Mouse (Mus musculus) thymus, adult 2 months (tissue): ENCODE results near the gene Ptch1. TPM values are rescaled to one million over a fixed set of nuclear protein-coding genes. Genes with fewer than 3 reads are reported as not detected.

Experiments
- DNase-seq: peaks from one replicate; pipeline ENCODE4 v3.0.0; 2021
- H3K27ac ChIP-seq: fragments of 200-500 bp; 2 replicates; pipeline ENCODE4 v1.5.1; 2012; ENCODE audit warnings: low read length, control low read depth; ENCODE audit not compliant: control insufficient read depth, insufficient read depth
- H3K27me3 ChIP-seq: fragments of 200-500 bp; 2 replicates; pipeline ENCODE4 v1.6.1; 2012; ENCODE audit warnings: mild to moderate bottlenecking, low read length, moderate library complexity, mixed read lengths; ENCODE audit not compliant: control insufficient read depth, insufficient read depth
- H3K36me3 ChIP-seq: fragments of 200-500 bp; 2 replicates; pipeline ENCODE4 v1.6.1; 2012; ENCODE audit warnings: mild to moderate bottlenecking, low read length, moderate library complexity; ENCODE audit not compliant: control insufficient read depth, insufficient read depth
- H3K4me1 ChIP-seq: fragments of 200-500 bp; replicated peaks from 2 replicates; pipeline ENCODE4 v1.6.1; 2012; ENCODE audit warnings: low read length; ENCODE audit not compliant: control insufficient read depth, insufficient read depth
- H3K4me3 ChIP-seq: fragments of 200-500 bp; 2 replicates; pipeline ENCODE4 v1.5.1; 2012; ENCODE audit warnings: mild to moderate bottlenecking, low read length, control low read depth, moderate library complexity; ENCODE audit not compliant: control insufficient read depth, insufficient read depth
- CTCF ChIP-seq: fragments of 200-500 bp; IDR thresholded peaks from 2 replicates; pipeline ENCODE4 v1.5.1; 2012; ENCODE audit warnings: mild to moderate bottlenecking, control low read depth, low read length, moderate library complexity, borderline replicate concordance; ENCODE audit not compliant: control insufficient read depth, poor library complexity, insufficient read depth; ENCODE audit errors: extremely low read depth
- POLR2A ChIP-seq: fragments of 200-500 bp; IDR thresholded peaks from 2 replicates; pipeline ENCODE4 v1.6.1; 2012; ENCODE audit warnings: mild to moderate bottlenecking, low read length, control low read depth, moderate library complexity; ENCODE audit not compliant: control insufficient read depth, poor library complexity, insufficient read depth; ENCODE audit errors: extremely low read depth
- WGBS: fragments of 180-500 bp; shearing (Covaris S2); methylation state at CpG from one replicate; pipeline ENCODE4 v1.1.7; 2018; 5-methylcytosine and 5-hydroxymethylcytosine counted together
- polyA plus RNA-seq: library from polyadenylated mRNA; depleted of rRNA; stranded (reverse); fragments of >200 nt; gene quantifications from 2 replicates; pipeline ENCODE4 v1.2.3, GENCODE M21; 2012; rRNA removed

Gene Ptch1
- 27.2 and 30.2 TPM in 2 replicates for polyA plus RNA-seq

DNA sequence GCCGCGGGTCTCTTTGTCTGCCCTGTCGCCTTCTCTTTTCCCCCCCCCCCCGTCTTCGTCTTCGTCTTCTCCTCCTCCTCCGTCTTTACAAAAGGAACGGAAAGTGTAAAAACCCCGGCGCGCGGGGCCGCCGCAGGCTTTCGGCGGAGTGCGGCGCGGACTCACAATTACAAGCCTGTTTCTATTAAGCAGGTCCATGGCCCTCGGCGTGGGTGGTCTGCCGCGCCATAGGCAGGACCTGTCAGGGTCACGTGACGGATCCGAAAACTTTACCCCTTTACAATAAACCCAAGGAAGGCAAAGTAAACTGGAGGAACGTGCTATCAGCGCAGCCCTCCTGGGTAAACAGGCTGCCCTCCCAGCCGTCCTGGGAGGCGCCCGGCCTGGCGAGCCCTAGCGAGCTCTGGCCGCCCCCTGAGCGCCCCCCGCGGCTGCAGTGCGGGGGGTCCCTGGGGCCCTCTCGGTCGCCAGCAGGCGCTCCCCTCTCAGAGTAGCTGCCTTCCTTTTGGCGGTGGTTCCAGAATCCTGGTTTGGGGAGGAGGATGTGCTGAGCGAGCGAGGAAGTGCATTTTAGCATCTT is at the start of gene Ptch1:
Ptch1 (minus strand) TSS at position 343 of the 580 bp plus-strand sequence.
- Histone ChIP-seq H3K4me3 (peak within 1 kb of the TSS; percentile 48), H3K36me3 (no peaks in the 10 kb centered on the region), H3K27me3 (peaks cover 12% of the 10 kb centered on the region), H3K27ac (no peak within 1 kb of the TSS), H3K4me1 (peaks cover 17% of the 10 kb centered on the region)
- TF ChIP-seq CTCF (no peak), POLR2A (no peak)
- DNase-seq: peak; percentile 35
- WGBS: 3% methylated on average over 43 of the region's 44 CpGs

DNA sequence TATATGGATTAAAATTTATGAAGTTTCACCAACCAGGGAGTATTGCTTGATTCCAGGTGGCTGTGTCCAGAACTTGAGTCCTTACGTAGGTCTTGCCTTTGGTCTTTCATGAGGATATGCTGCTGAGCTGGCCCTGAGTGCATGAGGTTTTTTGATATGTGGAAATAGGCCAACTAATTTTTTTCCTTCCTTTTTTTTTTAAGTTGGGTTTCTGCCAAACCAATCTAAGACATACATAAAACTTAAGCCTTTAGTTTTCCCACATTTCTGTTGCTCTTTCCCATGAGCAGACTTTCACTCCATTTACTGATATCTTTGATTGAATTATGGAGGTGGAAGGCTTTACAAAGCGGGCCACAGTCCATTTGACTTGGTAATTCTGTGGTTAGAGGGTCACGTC is 47.9 kb upstream of the Ptch1 start:
- no peaks in the 10 kb centered on the region for H3K4me1 ChIP-seq
- no peak for TF ChIP-seq CTCF
- no peak for TF ChIP-seq POLR2A
- no peaks in the 10 kb centered on the region for H3K36me3 ChIP-seq
- no peaks in the 10 kb centered on the region for H3K27me3 ChIP-seq
- no peak overlapping the region for H3K27ac ChIP-seq
- 76% methylated on average over 3 of the region's 3 CpGs for WGBS
- DNase-seq: no peak
- no peak overlapping the region for H3K4me3 ChIP-seq

- Histone ChIP-seq H3K27me3 (no peaks in the 10 kb centered on the region), H3K36me3 (no peaks in the 10 kb centered on the region), H3K27ac (no peak overlapping the region), H3K4me1 (no peaks in the 10 kb centered on the region), H3K4me3 (no peak overlapping the region)
- DNase-seq: no peak
- 89% methylated on average over 2 of the region's 2 CpGs for WGBS
- no peak for TF ChIP-seq CTCF
- no peak for TF ChIP-seq POLR2A
Observed at GRCm38 (mm10) chr13:63613201-63613600, 39.8 kb upstream of the Ptch1 start.

GRCm38 (mm10) chr13:63609734-63610133 is 36.3 kb upstream of the Ptch1 start:
- TF ChIP-seq POLR2A (no peak), CTCF (no peak)
- H3K4me1 ChIP-seq: no peaks in the 10 kb centered on the region
- no peaks in the 10 kb centered on the region for H3K36me3 ChIP-seq
- no peak for DNase-seq
- 47% methylated on average over 10 of the region's 10 CpGs for WGBS
- no peaks in the 10 kb centered on the region for H3K27me3 ChIP-seq
- H3K4me3 ChIP-seq: no peak overlapping the region
- no peak overlapping the region for H3K27ac ChIP-seq

- H3K4me3 ChIP-seq: no peak overlapping the region
- H3K4me1 ChIP-seq: no peaks in the 10 kb centered on the region
- no peak overlapping the region for H3K27ac ChIP-seq
- WGBS: 86% methylated on average over 3 of the region's 3 CpGs
- DNase-seq: no peak
- no peaks in the 10 kb centered on the region for H3K27me3 ChIP-seq
- H3K36me3 ChIP-seq: no peaks in the 10 kb centered on the region
- no peak for TF ChIP-seq POLR2A
- TF ChIP-seq CTCF: no peak
Observed at GRCm38 (mm10) chr13:63597593-63597992, 24.2 kb upstream of the Ptch1 start.

- no peak for DNase-seq
- no peaks in the 10 kb centered on the region for H3K36me3 ChIP-seq
- H3K4me1 ChIP-seq: no peaks in the 10 kb centered on the region
- H3K27me3 ChIP-seq: no peaks in the 10 kb centered on the region
- no peak overlapping the region for H3K27ac ChIP-seq
- TF ChIP-seq POLR2A (no peak), CTCF (no peak)
- no peak overlapping the region for H3K4me3 ChIP-seq
- WGBS: 49% methylated on average over 7 of the region's 7 CpGs
Observed at GRCm38 (mm10) chr13:63595869-63596268, 22.5 kb upstream of the Ptch1 start.
